Mouse (Mus musculus): Measurements from ENCODE around the gene Mmp8.

Mmp8 gene

GRCm38 (mm10) chr9:7594816-7595540, 36.7 kb downstream of the Mmp8 start:
- peak; percentile 93 for DNase-seq

DNA sequence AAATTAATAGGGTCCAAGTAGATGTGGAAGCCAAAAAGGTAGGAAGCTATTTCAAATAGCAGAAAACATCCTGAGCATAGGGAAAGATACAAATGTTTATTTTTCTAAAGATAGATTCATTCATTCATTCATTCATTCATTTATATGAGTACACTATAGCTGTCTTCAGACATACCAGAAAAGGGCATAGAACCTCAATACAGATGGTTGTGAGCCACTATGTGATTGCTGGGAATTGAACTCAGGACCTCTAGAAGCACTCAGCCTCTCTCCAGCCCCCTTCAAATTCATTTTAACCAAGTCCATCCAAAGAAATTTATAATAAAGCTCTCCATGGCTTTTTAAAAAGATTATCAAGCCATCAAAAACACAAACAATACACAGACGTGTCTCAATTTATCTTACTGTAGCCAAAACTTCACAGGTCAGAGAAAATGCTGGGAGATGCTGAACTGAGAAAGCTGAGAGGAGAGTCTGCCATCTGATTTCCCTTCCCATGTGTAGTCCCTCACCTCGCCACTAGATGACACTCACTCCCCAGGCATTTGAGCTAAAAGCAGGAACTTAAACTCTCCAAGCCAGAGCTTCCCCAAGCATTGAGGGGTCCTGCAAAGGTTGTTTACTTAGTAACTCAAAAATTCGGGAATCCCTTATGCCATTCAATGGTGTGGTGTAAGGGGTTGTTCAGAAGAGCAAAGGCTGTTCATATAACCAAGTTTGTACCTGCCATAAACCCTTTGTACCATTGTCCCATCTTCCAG, 44.9 kb downstream of the Mmp8 start:
- peak; percentile 82 for DNase-seq

GRCm38 (mm10) chr9:7604005-7604404, 45.7 kb downstream of the Mmp8 start:
- no peak for DNase-seq

DNA sequence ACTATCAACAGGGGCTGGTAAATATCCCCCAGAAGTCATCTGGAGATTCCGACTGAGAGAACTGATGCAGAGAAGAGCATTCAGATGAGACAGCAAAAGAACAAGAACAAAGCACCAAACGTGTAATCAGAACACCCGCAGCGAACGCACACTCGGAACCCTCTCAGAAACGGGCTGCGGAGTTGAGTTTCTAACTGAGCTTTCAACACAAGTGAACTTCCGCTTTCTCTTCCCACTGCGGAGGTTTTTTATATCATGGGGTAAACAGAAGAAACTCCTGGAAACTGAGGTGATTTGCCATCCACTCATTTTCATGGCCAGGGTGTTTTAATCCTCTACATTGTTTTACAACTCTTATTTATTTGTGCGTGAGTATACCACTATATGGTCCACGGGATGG, 47.4 kb downstream of the Mmp8 start:
- no peak for DNase-seq
